ENCODE assay signal across 13 mouse cellular contexts in the genomic region with DNA sequence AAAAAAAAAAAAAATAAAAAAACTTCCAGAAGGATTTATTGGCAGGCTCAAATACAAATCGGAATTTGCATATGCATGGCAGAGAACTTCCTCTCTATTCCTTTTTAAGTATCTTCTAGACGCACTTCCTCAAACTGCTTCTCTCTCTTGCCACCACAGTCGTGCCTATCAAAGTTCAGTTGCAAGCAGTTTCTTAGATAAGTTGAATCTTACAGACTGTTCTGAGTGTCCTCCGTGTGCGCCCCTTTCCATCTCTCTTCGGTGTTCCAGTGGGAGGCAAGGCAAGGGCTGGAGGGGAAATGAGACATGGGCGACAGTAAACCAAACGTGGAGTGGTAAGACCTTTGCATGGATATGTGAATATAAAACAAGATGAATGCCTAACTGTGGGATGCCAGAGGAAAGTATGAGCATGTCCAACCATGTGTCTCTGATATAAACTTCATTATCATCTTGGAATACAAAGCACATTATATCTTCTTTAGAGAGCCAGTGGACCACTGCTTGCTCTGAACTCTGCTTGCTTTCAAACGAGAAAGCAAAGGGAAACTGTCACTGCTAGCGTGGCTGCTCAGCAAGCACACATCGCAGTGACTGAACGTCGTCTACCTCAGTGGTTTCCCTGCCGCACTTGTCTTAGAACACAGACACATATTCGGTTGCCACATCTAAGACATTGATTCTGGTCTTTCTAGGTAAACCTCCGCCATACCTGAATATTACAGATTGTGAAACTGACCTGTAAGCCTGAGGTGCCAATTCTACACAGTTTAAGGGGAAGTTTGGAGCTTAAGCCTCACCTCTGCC.
DNase-seq lines count a peak whose midpoint lies in the region; ATAC-seq and TF ChIP-seq lines count a peak whose summit lies in the region.
"Had no signal": no experiment of that assay in that cellular context is flagged by ENCODE, and none has a peak within 500 bp of the region (broad histone marks: within the 10 kb centered on the region; RNA-seq: fewer than 3 reads in every experiment).

No protein-coding gene starts in this region.

- peak overlapping the region; percentile 13 for H3K4me3 ChIP-seq in gastrocnemius, adult 2 months
- no peak overlapping the region for H3K4me3 ChIP-seq in intestine, embryonic 16.5 days (ENCODE audit: low read length)
- no peak overlapping the region for H3K4me3 ChIP-seq in lung, postnatal 0 days (ENCODE audit: low read depth, low read length)
- H3K4me3 ChIP-seq: stomach, embryonic 15.5 days had no signal

- H3K4me1 ChIP-seq in intestine, embryonic 16.5 days (ENCODE audit: control insufficient read depth, insufficient read depth, low read length), result peaks cover 2% of the 10 kb centered on the region
- H3K4me1 ChIP-seq in lung, postnatal 0 days (ENCODE audit: insufficient read depth, low read depth, low read length), result no peaks in the 10 kb centered on the region
- H3K4me1 ChIP-seq: stomach, embryonic 15.5 days had no signal

- no peak for DNase-seq in gastrocnemius, adult 2 months
- DNase-seq in gastrocnemius, postnatal 14 days, result no peak
- peak; percentile 47 for DNase-seq in CD4-positive, CD25-positive, alpha-beta regulatory T cell, adult 2 months (ENCODE audit: low read depth, low spot score)
- no peak for DNase-seq in urinary bladder, adult 18-20 months (ENCODE audit: low spot score in 2 of 2)
- DNase-seq in lung, postnatal 0 days (ENCODE audit: low spot score), result no peak
- DNase-seq: adrenal gland, postnatal 14 days; cerebellum, adult 11-12 months; forebrain, postnatal 0 days; lung, postnatal 4 days had no signal

- WGBS in intestine, embryonic 16.5 days, result 85% methylated on average over 16 of the region's 16 CpGs
- WGBS in lung, postnatal 0 days, result 82% methylated on average over 16 of the region's 16 CpGs

- no peaks in the 10 kb centered on the region for H3K9me3 ChIP-seq in intestine, embryonic 16.5 days (ENCODE audit: control insufficient read depth, low read length)
- no peaks in the 10 kb centered on the region for H3K9me3 ChIP-seq in lung, postnatal 0 days (ENCODE audit: low read length)
- H3K9me3 ChIP-seq: stomach, embryonic 15.5 days had no signal

- no peak for TF ChIP-seq CTCF in gastrocnemius, adult 2 months (IDR thresholded peaks at IDR 0.05)
- no peak for TF ChIP-seq CTCF in lung, postnatal 0 days (IDR thresholded peaks at IDR 0.05)

- H3K9ac ChIP-seq in intestine, embryonic 16.5 days (ENCODE audit: low read depth, low read length), result no peak overlapping the region
- H3K9ac ChIP-seq in lung, postnatal 0 days (replicated peaks; ENCODE audit: low read depth), result no peak overlapping the region
- H3K9ac ChIP-seq: forebrain, postnatal 0 days; stomach, embryonic 15.5 days had no signal

- H3K4me2 ChIP-seq in intestine, embryonic 16.5 days (ENCODE audit: low read depth, low read length), result no peak overlapping the region
- no peak overlapping the region for H3K4me2 ChIP-seq in lung, postnatal 0 days (replicated peaks; ENCODE audit: low read depth, low read length)
- H3K4me2 ChIP-seq: stomach, embryonic 15.5 days had no signal

- intact Hi-C loops in gastrocnemius, adult 2 months (cut with DNase I), result loop anchor here (5.0 kb wide), 1 partner anchor 37 kb away; no protein-coding TSS in a partner anchor
- intact Hi-C loops in gastrocnemius, postnatal 14 days (cut with DNase I; ENCODE audit: low total_unique reads), result loop anchor here (10.0 kb wide), 1 partner anchor 290 kb away; no protein-coding TSS in a partner anchor

- H3K27ac ChIP-seq in gastrocnemius, adult 2 months, result no peak overlapping the region
- H3K27ac ChIP-seq in intestine, embryonic 16.5 days (ENCODE audit: low read length), result no peak overlapping the region
- no peak overlapping the region for H3K27ac ChIP-seq in lung, postnatal 0 days (ENCODE audit: low read length)
- H3K27ac ChIP-seq: stomach, embryonic 15.5 days had no signal

- no peaks in the 10 kb centered on the region for H3K36me3 ChIP-seq in intestine, embryonic 16.5 days (ENCODE audit: control insufficient read depth, insufficient read depth, low read length)
- no peaks in the 10 kb centered on the region for H3K36me3 ChIP-seq in lung, postnatal 0 days (ENCODE audit: insufficient read depth, low read length)
- H3K36me3 ChIP-seq: stomach, embryonic 15.5 days had no signal

- TF ChIP-seq EP300 in lung, postnatal 0 days (IDR thresholded peaks at IDR 0.05), result no peak

- H3K27me3 ChIP-seq in intestine, embryonic 16.5 days (replicated peaks; ENCODE audit: control insufficient read depth, insufficient read depth, low read length), result no peaks in the 10 kb centered on the region
- H3K27me3 ChIP-seq in lung, postnatal 0 days (replicated peaks; ENCODE audit: insufficient read depth, low read length), result no peaks in the 10 kb centered on the region
- H3K27me3 ChIP-seq: stomach, embryonic 15.5 days had no signal

- ATAC-seq in hematopoietic stem cell, adult 5-6 weeks (replicated peaks in 1 of 2; ENCODE audit: insufficient read depth in 1 of 2, low FRiP score in 2 of 2, low TSS enrichment in 1 of 2, low read depth in 1 of 2, poor library complexity in 2 of 2, severe bottlenecking in 2 of 2), result peak; percentile 68 to 69
- peak; percentile 72 for ATAC-seq in megakaryocyte progenitor cell, adult 5-6 weeks (replicated peaks; ENCODE audit: poor library complexity)
- no peak for ATAC-seq in intestine, embryonic 16.5 days
- no peak for ATAC-seq in lung, postnatal 0 days
- ATAC-seq: forebrain, postnatal 0 days had no signal

Comparison
In these comparisons a context has a peak if more than half of its experiments do, and no peak if none do; other contexts are left out.
1. ATAC-seq: peak in hematopoietic stem cell, adult 5-6 weeks (2 of 2) and megakaryocyte progenitor cell, adult 5-6 weeks (single experiment); none in intestine, embryonic 16.5 days (single experiment) and lung, postnatal 0 days (single experiment).